Mouse (Mus musculus) thymus, postnatal 36 days (tissue): ENCODE data around the gene Cep95.
"Not testable (repeated sequence)": the region's sequence is repeated elsewhere in the genome, so short reads cannot be mapped to it uniquely, and the experiment has no call there.

ENCODE experiments used
- DNase-seq, 2 experiments: peaks; one replicate each; pipeline ENCODE4 v3.0.0; 2022; ENCODE audit warnings: mixed read lengths in 2 of 2

Gene Cep95

GRCm38 (mm10) chr11:106777395-106777794 lies 11.7 kb upstream of the Cep95 start:
- DNase-seq: no peak

- DNase-seq: no peak
Measured at GRCm38 (mm10) chr11:106778132-106778531, 10.9 kb upstream of the Cep95 start.

GRCm38 (mm10) chr11:106778589-106779387 lies 10.3 kb upstream of the Cep95 start:
- DNase-seq: no peak

DNA sequence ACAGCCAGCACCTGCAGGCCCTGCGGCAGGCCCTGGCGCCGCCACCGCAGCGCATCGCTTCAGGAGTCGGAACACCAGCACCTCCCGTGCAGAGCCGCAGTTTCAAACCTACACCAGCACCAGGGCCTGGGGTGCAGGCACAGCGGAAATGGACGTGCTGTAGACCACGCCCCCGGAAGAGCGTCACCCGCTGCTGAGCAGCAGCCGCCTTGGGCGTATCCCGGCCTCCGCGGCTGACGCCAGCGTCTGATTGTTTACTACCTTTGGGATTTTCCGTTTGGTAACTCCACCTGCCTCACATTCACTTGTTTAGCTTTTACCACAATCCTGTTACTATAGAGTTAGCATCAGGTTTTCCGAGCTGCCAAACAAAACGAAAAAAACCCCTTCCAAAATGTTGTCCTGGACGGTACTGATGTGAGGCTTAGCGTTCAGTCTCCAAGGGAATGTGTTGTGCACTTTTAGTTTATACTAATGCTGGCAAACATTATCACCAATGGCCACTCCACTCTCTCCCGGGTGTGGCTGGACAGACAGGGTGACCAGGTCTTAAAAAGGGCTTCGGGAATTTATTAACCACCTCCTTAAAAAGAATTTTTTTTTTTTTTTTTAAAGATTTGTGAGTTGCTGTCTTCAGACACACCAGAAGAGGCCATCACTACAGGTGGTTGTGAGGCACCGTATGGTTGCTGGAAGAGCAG lies 9.5 kb upstream of the Cep95 start, which contains the start of gene Polg2:
Polg2 (minus strand) TSS at position 150 of the 701 bp plus-strand sequence.
- peak; percentile 89 to 95 for DNase-seq

GRCm38 (mm10) chr11:106780089-106780425 lies 9.0 kb upstream of the Cep95 start:
- DNase-seq: no peak

DNA sequence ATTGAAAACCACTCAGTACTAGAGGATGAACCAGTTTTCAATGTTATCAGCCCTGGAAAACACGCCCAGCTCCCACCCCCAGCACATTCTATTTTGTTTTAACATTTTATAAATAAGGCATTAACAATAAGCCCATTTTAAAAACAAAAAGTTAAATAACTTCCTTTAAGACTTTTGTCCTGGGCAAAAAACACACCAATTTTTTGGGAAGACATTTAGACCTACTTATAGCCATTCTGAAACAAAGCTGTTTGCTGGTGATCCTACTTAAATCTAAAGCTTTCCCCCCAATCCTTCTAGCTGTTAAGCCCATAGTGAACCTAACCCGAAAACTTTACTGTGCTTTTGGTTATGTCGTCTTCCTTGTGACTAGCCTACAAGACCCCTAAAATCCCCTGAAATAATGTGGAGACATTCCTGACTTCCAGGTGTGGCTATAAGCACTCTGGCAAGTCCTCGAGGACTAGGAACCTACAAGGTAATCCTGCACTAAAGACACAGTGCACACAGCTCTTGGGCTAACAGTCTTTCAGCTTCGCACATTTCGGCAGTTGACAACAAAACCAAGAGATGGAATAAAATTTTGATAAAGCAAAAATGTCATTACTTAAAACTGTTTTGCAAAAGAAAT lies 8.3 kb upstream of the Cep95 start:
- no peak for DNase-seq

- not testable (repeated sequence) for DNase-seq
Measured at GRCm38 (mm10) chr11:106782271-106782670, 6.8 kb upstream of the Cep95 start.

DNA sequence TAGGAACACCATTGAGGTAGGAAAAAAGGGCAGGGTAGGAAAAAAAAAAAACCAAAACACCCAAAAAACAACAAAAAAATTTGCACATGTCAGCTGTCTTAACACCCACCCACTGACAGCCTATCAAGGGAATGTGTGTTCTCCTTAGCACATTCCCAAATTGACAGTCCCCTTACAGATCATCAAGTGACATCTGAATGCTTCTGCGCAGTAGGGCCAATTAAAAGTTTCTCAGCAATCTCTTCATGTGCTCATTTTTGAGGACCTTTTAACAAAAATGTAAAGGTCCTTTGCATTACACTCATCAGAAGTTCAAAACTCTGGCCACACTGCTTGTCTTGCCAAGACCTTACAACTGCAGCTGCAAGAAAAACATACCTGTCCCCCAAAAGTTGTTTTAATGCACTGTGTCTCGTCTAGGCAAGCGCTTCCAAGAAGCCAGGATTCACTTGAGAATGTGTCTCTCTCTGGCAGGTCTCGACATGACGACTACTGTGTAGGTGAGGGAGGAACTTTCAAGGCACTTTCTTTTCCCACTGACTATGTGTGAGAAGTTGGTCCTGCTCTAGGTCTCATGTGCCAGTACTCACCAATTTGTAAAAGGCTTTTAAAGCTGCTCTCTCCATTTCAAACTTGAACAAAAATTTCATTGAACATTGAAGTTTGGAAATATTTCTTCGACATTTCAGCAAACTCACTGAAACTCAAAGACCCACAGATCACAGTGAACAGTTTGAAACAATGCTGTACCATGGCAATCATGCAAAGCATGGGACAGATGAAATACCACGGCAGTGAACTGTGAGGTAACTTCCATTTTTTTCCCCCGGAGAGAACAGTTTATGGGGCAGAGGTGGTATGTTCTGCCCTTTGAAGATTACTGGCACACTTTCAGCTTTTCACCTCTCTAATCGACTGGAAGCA lies 5.9 kb upstream of the Cep95 start:
- no peak for DNase-seq

DNA sequence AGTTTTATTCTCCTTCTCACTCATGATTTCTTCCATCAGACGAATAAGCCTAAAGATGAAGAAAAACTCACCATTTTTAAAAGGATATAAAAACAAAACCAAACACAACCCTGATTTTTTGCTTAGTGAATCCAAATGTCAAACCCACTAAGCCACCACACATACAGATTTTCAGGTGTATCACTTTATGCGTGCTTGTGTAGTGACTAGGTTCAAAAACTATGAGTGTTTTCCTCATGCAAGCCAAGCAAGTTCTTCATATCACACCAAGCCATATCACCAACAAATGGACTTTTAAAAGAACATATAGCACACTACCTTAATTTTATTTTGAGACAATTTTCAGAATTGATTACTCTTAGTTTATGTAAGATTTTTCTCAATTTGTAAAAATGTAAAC lies 4.6 kb upstream of the Cep95 start:
- DNase-seq: no peak

- no peak for DNase-seq
Measured at GRCm38 (mm10) chr11:106785043-106785442, 4.0 kb upstream of the Cep95 start.

GRCm38 (mm10) chr11:106787131-106788025 lies 1.7 kb upstream of the Cep95 start:
- peak; percentile 89 to 90 for DNase-seq

DNA sequence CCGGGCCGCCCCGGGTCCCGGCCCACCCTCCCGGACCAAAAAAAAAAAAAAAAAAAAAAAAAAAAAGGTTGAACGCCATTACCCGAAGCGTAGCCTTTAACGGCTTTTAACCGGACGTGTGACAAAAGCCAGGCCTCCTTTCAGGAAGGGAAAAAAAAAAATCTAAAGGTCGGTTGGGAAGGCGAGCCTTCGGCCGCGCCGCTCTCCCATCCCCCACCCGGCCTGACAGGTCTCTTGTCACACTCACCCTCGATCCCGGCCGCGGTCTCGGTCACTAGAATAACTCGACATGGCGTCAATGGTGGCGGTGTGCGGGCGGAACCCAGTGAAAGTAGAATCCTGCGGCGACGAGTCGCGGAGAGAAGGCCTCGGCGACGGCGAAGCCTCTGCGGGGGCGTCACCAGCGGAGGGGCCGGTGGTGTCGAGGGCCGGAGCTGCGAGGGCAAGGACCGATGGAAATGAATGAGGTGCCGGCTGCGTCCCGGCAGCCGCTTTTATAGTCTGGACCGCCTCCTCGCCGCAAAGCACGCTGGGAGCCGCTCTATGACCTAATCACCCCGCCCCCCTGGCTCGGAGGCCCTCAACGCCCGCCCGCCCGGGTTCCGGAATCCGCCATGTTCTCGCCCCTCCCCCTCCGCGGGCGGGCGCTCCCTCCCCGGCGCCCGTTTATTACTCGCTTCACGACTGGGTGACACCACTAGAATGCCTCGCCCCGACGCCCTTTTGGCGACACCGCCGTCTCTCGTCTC lies 852 bp upstream of the Cep95 start:
- DNase-seq: peak; percentile 98 to 99

DNA sequence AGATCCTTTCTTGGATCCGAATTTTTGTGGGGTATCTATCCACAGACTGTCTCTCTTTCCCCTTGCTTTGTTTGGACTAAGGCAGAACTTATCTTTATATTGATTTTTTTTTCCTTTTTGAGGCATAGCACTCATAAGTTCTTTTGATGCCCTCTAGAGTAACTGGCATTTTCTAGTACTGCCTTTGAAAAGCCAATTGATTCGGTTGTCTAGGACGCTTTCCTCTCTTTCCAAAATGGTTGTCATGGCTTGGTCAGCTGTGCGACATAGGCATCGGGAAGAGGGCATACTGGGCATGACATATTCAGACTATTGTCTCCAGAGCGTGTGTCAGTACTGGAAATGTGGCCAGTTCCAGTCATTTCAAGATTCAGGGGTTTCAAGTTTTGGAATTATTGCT lies 597 bp downstream of the Cep95 start:
- no peak for DNase-seq

DNA sequence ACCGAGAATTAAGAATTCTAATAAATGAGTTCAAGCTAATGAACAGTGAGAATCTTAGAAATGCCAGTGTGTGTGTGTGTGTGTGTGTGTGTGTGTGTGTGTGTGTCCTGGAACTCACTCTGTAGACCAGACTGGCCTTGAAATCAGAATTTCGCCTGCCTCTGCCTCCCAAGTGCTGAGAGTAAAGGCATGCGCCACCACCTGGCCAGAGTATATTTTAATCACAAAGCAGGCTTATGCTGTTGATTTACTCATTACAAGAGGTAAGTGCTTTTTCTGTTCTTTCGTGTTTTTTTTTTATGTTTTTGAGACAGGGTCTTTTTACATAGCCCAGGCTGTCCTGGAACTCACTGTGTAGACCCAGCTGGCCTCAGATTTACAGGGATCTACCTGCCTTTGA lies 4.8 kb downstream of the Cep95 start:
- peak in 1 of 2 experiments; percentile 14 for DNase-seq

DNA sequence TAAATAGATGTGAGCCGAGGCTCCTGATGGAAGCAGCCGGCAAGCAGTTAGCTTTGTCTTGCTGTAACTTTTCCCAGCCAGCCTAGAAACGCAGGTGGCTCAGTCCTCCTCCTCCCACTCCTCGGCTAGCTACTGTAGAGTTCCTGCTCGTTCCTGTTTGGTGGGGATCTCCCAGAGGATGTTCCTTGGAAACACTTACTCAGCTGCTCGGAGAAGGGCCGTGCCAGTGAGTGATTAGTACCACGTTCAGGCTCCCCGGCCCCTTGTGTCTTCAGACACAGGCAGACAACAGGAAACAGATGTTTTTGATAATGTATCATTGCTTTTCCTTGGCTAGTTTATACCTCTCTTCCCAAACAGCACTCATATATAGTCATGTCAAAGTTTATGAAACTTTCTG lies 6.6 kb downstream of the Cep95 start:
- no peak for DNase-seq

GRCm38 (mm10) chr11:106802069-106802627 lies 13.1 kb downstream of the Cep95 start:
- no peak for DNase-seq

DNA sequence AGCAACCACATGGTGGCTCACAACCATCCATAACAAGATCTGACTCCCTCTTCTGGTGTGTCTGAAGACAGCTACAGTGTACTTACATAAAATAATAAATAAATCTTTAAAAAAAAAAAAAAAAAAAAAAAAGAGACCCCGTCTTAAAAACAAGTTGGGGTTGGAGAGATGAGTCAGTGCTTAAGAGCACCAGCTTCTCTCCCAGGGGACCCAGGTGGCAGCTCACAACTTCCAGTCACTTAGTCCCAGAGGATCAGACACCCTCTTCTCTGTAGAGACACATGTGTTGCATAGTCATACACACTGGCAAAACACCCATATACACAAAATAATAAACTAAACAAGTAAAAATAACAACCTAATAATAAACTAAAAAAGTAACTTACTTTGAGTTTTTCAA lies 18.4 kb downstream of the Cep95 start:
- DNase-seq: not testable (repeated sequence)

DNA sequence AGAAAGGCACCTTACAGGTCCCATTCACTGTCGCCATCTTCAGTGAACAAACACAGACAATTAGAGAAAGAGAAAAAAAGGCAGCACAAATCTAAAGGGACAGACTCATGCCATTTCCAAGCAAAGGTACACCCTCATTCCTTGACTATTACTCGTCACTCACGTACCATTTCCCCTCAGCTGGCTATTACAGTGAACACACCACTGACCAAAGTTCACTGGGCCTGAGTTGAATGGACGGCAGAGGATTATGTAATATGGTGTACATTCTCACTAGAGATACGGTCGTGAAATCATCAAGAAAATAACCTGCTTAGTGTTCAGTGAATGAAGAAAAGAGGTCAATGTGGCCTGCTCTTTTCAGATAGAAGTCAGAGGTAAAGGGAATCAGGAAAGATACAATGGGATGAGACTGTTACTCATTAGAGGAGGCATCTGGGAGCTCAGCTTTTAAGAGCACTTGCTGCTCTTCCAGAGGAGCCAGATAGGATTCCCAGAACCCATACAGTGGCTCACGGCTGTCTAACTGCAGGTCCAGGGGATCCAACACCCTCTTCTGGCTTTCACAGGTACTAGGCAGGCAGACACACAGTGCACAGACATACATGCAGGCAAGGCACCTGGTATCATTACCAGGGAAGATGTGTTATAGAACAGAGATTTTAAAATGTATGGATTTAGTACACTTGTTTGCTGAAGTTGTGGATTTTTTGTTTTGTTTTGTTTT lies 23.5 kb downstream of the Cep95 start:
- no peak for DNase-seq

- no peak for DNase-seq
Measured at GRCm38 (mm10) chr11:106814601-106815320, 25.7 kb downstream of the Cep95 start.
